Mouse (Mus musculus) ES-E14 (cell line): ENCODE results near the gene Adat2.

Source experiments
- CHD2 ChIP-seq: IDR thresholded peaks from 2 replicates; pipeline ENCODE4 v1.6.1; 2014; ENCODE audit warnings: mild to moderate bottlenecking, low read depth, low read length, inconsistent platforms
- ZC3H11A ChIP-seq: IDR thresholded peaks from 2 replicates; pipeline ENCODE4 v1.6.1; 2012; ENCODE audit warnings: low read depth, mild to moderate bottlenecking, inconsistent platforms, low read length, borderline replicate concordance
- ZNF384 ChIP-seq: IDR thresholded peaks from 2 replicates; pipeline ENCODE4 v1.6.1; 2012; ENCODE audit warnings: low read depth, low read length, inconsistent platforms

DNA sequence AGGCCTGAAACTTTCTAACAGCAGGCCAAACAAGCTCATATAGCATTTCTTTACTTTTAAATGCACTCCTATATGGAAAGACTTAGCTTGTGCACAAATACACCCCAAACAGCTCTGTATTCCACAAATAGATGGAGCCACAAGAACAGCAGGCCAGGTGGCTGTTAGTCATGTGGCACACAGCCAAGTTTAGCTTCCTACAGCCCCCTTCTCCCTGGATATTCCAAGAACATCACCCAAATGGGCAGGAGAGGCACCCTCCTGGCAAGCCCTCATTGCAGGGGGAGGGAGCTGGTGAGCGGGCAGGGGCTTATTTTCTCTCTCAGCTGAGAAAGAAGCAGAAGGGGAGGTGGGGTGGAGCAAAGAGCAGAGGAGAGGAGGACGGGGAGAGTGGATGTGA, 48.2 kb downstream of the Adat2 start:
- TF ChIP-seq CHD2 (no peak), ZC3H11A (no peak), ZNF384 (no peak)
